Mouse (Mus musculus) gastrocnemius, postnatal 25 days (tissue): ENCODE measurements around the gene Fbxo41. TPM values are rescaled to one million over a fixed set of nuclear protein-coding genes. Genes with fewer than 3 reads are reported as not detected.
"Not testable (repeated sequence)": the region's sequence is repeated elsewhere in the genome, so short reads cannot be mapped to it uniquely, and the experiment has no call there.

Experiments
- DNase-seq: peaks from one replicate; pipeline ENCODE4 v3.0.0; 2022
- total RNA-seq, 2 experiments: library from RNA; stranded (reverse); gene quantifications; 1 replicate in 1 of 2; 2 replicates in 1 of 2; pipeline ENCODE4 v1.2.3; 2021

Gene Fbxo41
- total RNA-seq, 2 experiments from 2014 or later = not detected

GRCm38 (mm10) chr6:85490252-85490651 lies 12.5 kb downstream of the Fbxo41 start:
- no peak for DNase-seq

- DNase-seq = no peak
Measured at GRCm38 (mm10) chr6:85489717-85490116, 13.1 kb downstream of the Fbxo41 start.

GRCm38 (mm10) chr6:85488510-85488909 lies 14.3 kb downstream of the Fbxo41 start:
- no peak for DNase-seq

GRCm38 (mm10) chr6:85485738-85486137 lies 17.1 kb downstream of the Fbxo41 start:
- DNase-seq = no peak

- DNase-seq = no peak
Measured at GRCm38 (mm10) chr6:85483843-85484721, 18.7 kb downstream of the Fbxo41 start.

GRCm38 (mm10) chr6:85480685-85481084 lies 22.1 kb downstream of the Fbxo41 start:
- no peak for DNase-seq

GRCm38 (mm10) chr6:85479979-85480378 lies 22.8 kb downstream of the Fbxo41 start:
- DNase-seq = no peak

GRCm38 (mm10) chr6:85478416-85478815 lies 24.4 kb downstream of the Fbxo41 start:
- no peak for DNase-seq

- no peak for DNase-seq
Measured at GRCm38 (mm10) chr6:85477366-85477917, 25.4 kb downstream of the Fbxo41 start.

GRCm38 (mm10) chr6:85475581-85475980 lies 27.2 kb downstream of the Fbxo41 start:
- DNase-seq = no peak

- DNase-seq = no peak
Measured at GRCm38 (mm10) chr6:85472542-85472941, 30.3 kb downstream of the Fbxo41 start.

- DNase-seq = no peak
Measured at GRCm38 (mm10) chr6:85471962-85472361, 30.8 kb downstream of the Fbxo41 start.

GRCm38 (mm10) chr6:85469660-85470430 lies 32.9 kb downstream of the Fbxo41 start:
- no peak for DNase-seq

- DNase-seq = no peak
Measured at GRCm38 (mm10) chr6:85465381-85465780, 37.4 kb downstream of the Fbxo41 start.

GRCm38 (mm10) chr6:85459621-85460020 lies 43.2 kb downstream of the Fbxo41 start:
- no peak for DNase-seq

GRCm38 (mm10) chr6:85452816-85453215 lies 50.0 kb downstream of the Fbxo41 start:
- no peak for DNase-seq

GRCm38 (mm10) chr6:85452411-85452665 lies 50.5 kb downstream of the Fbxo41 start:
- no peak for DNase-seq

GRCm38 (mm10) chr6:85451664-85452410 lies 51.0 kb downstream of the Fbxo41 start, which contains the start of gene Pradc1:
Gene Pradc1, minus strand, starts transcription at chr6:85451970.
- DNase-seq = peak; percentile 98

- peak; percentile 99 for DNase-seq
Measured at GRCm38 (mm10) chr6:85450697-85451663, 51.8 kb downstream of the Fbxo41 start, which contains the start of gene Cct7. Gene Cct7, plus strand, starts transcription at chr6:85451514.

GRCm38 (mm10) chr6:85450140-85450539 lies 52.7 kb downstream of the Fbxo41 start:
- DNase-seq = not testable (repeated sequence)

GRCm38 (mm10) chr6:85447351-85447750 lies 55.4 kb downstream of the Fbxo41 start:
- DNase-seq = no peak
